ENCODE assay signal across 10 mouse cellular contexts in genomic region chr11:88356016-88356415, GRCm38 (mm10).
A peak's percentile ranks its signal among the peaks of the same experiment; 100 is the strongest.
DNase-seq lines count a peak whose midpoint lies in the region; ATAC-seq and TF ChIP-seq lines count a peak whose summit lies in the region.
"Had no signal": no experiment of that assay in that cellular context is flagged by ENCODE, and none has a peak within 500 bp of the region (broad histone marks: within the 10 kb centered on the region; RNA-seq: fewer than 3 reads in every experiment).

No protein-coding gene starts in this region.

- H3K9me3 ChIP-seq in neural tube, embryonic 11.5 days (ENCODE audit: control insufficient read depth, low read length) = no peaks in the 10 kb centered on the region
- no peaks in the 10 kb centered on the region for H3K9me3 ChIP-seq in hindbrain, embryonic 16.5 days (ENCODE audit: control insufficient read depth, low read length)

- H3K4me2 ChIP-seq in neural tube, embryonic 11.5 days (ENCODE audit: low read depth) = no peak overlapping the region
- no peak overlapping the region for H3K4me2 ChIP-seq in hindbrain, embryonic 16.5 days (ENCODE audit: low read length)

- TF ChIP-seq CTCF in testis, adult 2 months (IDR thresholded peaks at IDR 0.05; ENCODE audit: control insufficient read depth, insufficient read depth, insufficient replicate concordance, low read depth, low read length) = no peak

- no peaks in the 10 kb centered on the region for H3K27me3 ChIP-seq in neural tube, embryonic 11.5 days (ENCODE audit: control insufficient read depth, insufficient read depth, low read length)
- H3K27me3 ChIP-seq in hindbrain, embryonic 16.5 days (replicated peaks; ENCODE audit: control insufficient read depth, insufficient read depth, low read length) = no peaks in the 10 kb centered on the region
- H3K27me3 ChIP-seq in testis, adult 2 months (ENCODE audit: control insufficient read depth, insufficient read depth, low read length) = no peaks in the 10 kb centered on the region

- peaks cover 6% of the 10 kb centered on the region for H3K4me1 ChIP-seq in neural tube, embryonic 11.5 days (ENCODE audit: control insufficient read depth, insufficient read depth, low read length)
- H3K4me1 ChIP-seq in hindbrain, embryonic 16.5 days (ENCODE audit: control insufficient read depth, insufficient read depth, low read depth, low read length) = peaks cover 27% of the 10 kb centered on the region
- H3K4me1 ChIP-seq in testis, adult 2 months (ENCODE audit: control insufficient read depth, insufficient read depth, low read length) = peaks cover 17% of the 10 kb centered on the region

- H3K36me3 ChIP-seq in neural tube, embryonic 11.5 days (ENCODE audit: control insufficient read depth, insufficient read depth, low read length) = no peaks in the 10 kb centered on the region
- no peaks in the 10 kb centered on the region for H3K36me3 ChIP-seq in hindbrain, embryonic 16.5 days (ENCODE audit: control insufficient read depth, insufficient read depth, low read length)
- H3K36me3 ChIP-seq in testis, adult 2 months (ENCODE audit: control insufficient read depth, insufficient read depth, low read length) = no peaks in the 10 kb centered on the region

- peak; percentile 32; the same call in 1 of the 2 replicates for TF ChIP-seq POLR2A in testis, adult 2 months (IDR thresholded peaks at IDR 0.05; ENCODE audit: control insufficient read depth, low read depth, low read length)

- H3K4me3 ChIP-seq in neural tube, embryonic 11.5 days (ENCODE audit: low read depth, low read length) = no peak overlapping the region
- H3K4me3 ChIP-seq in hindbrain, embryonic 16.5 days (ENCODE audit: low read length) = no peak overlapping the region
- no peak overlapping the region for H3K4me3 ChIP-seq in testis, adult 2 months (ENCODE audit: control insufficient read depth, low read depth, low read length)

- H3K9ac ChIP-seq in neural tube, embryonic 11.5 days (ENCODE audit: low read length) = no peak overlapping the region
- no peak overlapping the region for H3K9ac ChIP-seq in hindbrain, embryonic 16.5 days (ENCODE audit: low read depth, low read length)

- no peak for DNase-seq in neural tube, embryonic 11.5 days (ENCODE audit: low spot score)
- DNase-seq in neural tube, embryonic 10.5 days (ENCODE audit: extremely low spot score, low spot score) = no peak
- peak; percentile 42 for DNase-seq in gastrocnemius, postnatal 25 days
- DNase-seq in B cell, adult 2 months = no peak
- no peak for DNase-seq in thymus, postnatal 0 days (ENCODE audit: low spot score)
- no peak for DNase-seq in left cerebral cortex, postnatal 10 days (ENCODE audit: extremely low spot score in 1 of 2, low spot score in 2 of 2)
- DNase-seq: kidney, adult 8-10 months; lung, adult 18-20 months had no signal

- no peak for ATAC-seq in neural tube, embryonic 11.5 days (ENCODE audit: insufficient read depth, low FRiP score, low TSS enrichment)
- no peak for ATAC-seq in hindbrain, embryonic 16.5 days

- 89% methylated on average over 12 of the region's 12 CpGs for WGBS in neural tube, embryonic 11.5 days
- WGBS in hindbrain, embryonic 16.5 days = 59% methylated on average over 12 of the region's 12 CpGs

- intact Hi-C loops in left cerebral cortex, postnatal 10 days (cut with DNase I) = no loop called here

- peak overlapping the region; percentile 78; the same call in 1 of the 2 replicates for H3K27ac ChIP-seq in neural tube, embryonic 11.5 days (ENCODE audit: low read depth, low read length)
- peak overlapping the region; percentile 84 for H3K27ac ChIP-seq in hindbrain, embryonic 16.5 days (ENCODE audit: low read depth, low read length)
- peak overlapping the region; percentile 40; the same call in 1 of the 2 replicates for H3K27ac ChIP-seq in testis, adult 2 months (ENCODE audit: control insufficient read depth, insufficient read depth, low read depth, low read length)
